Mouse (Mus musculus): ENCODE measurements at regions not wholly inside any gene's neighbourhood (a gene's known extent, or its start where the extent isn't known, plus 50 kb on each side); places are given as distances from the start of the nearest gene placed in this dataset.

- no peaks in the 10 kb centered on the region for H3K9me3 ChIP-seq (ENCODE audit: low read length)
- no peak overlapping the region for H3K4me2 ChIP-seq (ENCODE audit: low read depth, low read length, poor library complexity, severe bottlenecking)
- H3K4me1 ChIP-seq (ENCODE audit: insufficient read depth, low read length): no peaks in the 10 kb centered on the region
- WGBS: 82% methylated on average over 5 of the region's 5 CpGs
- no peak overlapping the region for H3K27ac ChIP-seq (ENCODE audit: low read depth, low read length)
- no peaks in the 10 kb centered on the region for H3K27me3 ChIP-seq (ENCODE audit: insufficient read depth, low read length)
- H3K36me3 ChIP-seq (ENCODE audit: insufficient read depth, low read length): no peaks in the 10 kb centered on the region
- H3K4me3 ChIP-seq (ENCODE audit: low read depth, low read length): no peak overlapping the region
- DNase-seq (ENCODE audit: low spot score): no peak
- ATAC-seq (ENCODE audit: low FRiP score): no peak
- H3K9ac ChIP-seq (replicated peaks; ENCODE audit: low read length, poor library complexity, severe bottlenecking): no peak overlapping the region
- no peak for TF ChIP-seq CTCF (IDR thresholded peaks at IDR 0.05)
Measured at GRCm38 (mm10) chr3:83676147-83676546, 90.0 kb upstream of the Sfrp2 start.

GRCm38 (mm10) chr3:83686611-83687010 lies 79.5 kb upstream of the Sfrp2 start:
- 97% methylated on average over 15 of the region's 15 CpGs for WGBS
- Histone ChIP-seq H3K9ac (replicated peaks; ENCODE audit: low read length, poor library complexity, severe bottlenecking) (no peak overlapping the region), H3K4me1 (ENCODE audit: insufficient read depth, low read length) (no peaks in the 10 kb centered on the region), H3K4me2 (ENCODE audit: low read depth, low read length, poor library complexity, severe bottlenecking) (no peak overlapping the region), H3K36me3 (ENCODE audit: insufficient read depth, low read length) (no peaks in the 10 kb centered on the region), H3K9me3 (ENCODE audit: low read length) (no peaks in the 10 kb centered on the region), H3K27me3 (ENCODE audit: insufficient read depth, low read length) (no peaks in the 10 kb centered on the region), H3K27ac (ENCODE audit: low read depth, low read length) (no peak overlapping the region), H3K4me3 (ENCODE audit: low read depth, low read length) (no peak overlapping the region)
- TF ChIP-seq CTCF (IDR thresholded peaks at IDR 0.05): no peak
- DNase-seq (ENCODE audit: low spot score) (no peak), ATAC-seq (ENCODE audit: low FRiP score) (no peak)

- Histone ChIP-seq H3K36me3 (ENCODE audit: insufficient read depth, low read length) (no peaks in the 10 kb centered on the region), H3K4me2 (ENCODE audit: low read depth, low read length, poor library complexity, severe bottlenecking) (no peak overlapping the region), H3K4me3 (ENCODE audit: low read depth, low read length) (no peak overlapping the region), H3K4me1 (ENCODE audit: insufficient read depth, low read length) (no peaks in the 10 kb centered on the region), H3K27me3 (ENCODE audit: insufficient read depth, low read length) (no peaks in the 10 kb centered on the region), H3K9ac (replicated peaks; ENCODE audit: low read length, poor library complexity, severe bottlenecking) (no peak overlapping the region), H3K27ac (ENCODE audit: low read depth, low read length) (no peak overlapping the region), H3K9me3 (ENCODE audit: low read length) (no peaks in the 10 kb centered on the region)
- 71% methylated on average over 4 of the region's 4 CpGs for WGBS
- ATAC-seq (ENCODE audit: low FRiP score): no peak
- no peak for TF ChIP-seq CTCF (IDR thresholded peaks at IDR 0.05)
- no peak for DNase-seq (ENCODE audit: low spot score)
Measured at GRCm38 (mm10) chr3:83687503-83687902, 78.6 kb upstream of the Sfrp2 start.

- Histone ChIP-seq H3K27me3 (ENCODE audit: insufficient read depth, low read length) (no peaks in the 10 kb centered on the region), H3K36me3 (ENCODE audit: insufficient read depth, low read length) (no peaks in the 10 kb centered on the region), H3K4me1 (ENCODE audit: insufficient read depth, low read length) (no peaks in the 10 kb centered on the region), H3K9ac (replicated peaks; ENCODE audit: low read length, poor library complexity, severe bottlenecking) (no peak overlapping the region), H3K9me3 (ENCODE audit: low read length) (no peaks in the 10 kb centered on the region), H3K4me3 (ENCODE audit: low read depth, low read length) (no peak overlapping the region), H3K4me2 (ENCODE audit: low read depth, low read length, poor library complexity, severe bottlenecking) (no peak overlapping the region), H3K27ac (ENCODE audit: low read depth, low read length) (no peak overlapping the region)
- DNase-seq (ENCODE audit: low spot score) (no peak), ATAC-seq (ENCODE audit: low FRiP score) (no peak)
- TF ChIP-seq CTCF (IDR thresholded peaks at IDR 0.05): no peak
- 81% methylated on average over 12 of the region's 12 CpGs for WGBS
Measured at GRCm38 (mm10) chr3:83689068-83689976, 76.8 kb upstream of the Sfrp2 start.

DNA sequence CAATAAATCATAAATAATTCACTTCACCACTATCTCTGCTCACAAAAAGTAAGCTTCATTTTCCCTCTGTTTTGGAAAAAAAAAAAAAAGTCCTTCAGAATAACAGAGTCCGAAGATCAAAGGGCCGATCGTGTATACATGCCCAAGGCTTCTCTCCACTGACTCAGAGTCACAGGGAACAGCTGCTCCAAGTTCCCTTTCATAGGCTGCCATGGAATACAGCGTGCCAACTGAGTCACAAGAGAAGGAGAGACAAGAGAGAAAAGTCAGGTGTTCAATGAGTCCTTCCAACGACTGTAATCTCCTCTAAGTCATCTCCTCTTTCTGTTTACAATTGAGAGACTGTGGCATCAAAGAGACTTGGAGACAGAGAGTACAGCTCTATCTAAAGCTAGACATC lies 71.6 kb upstream of the Sfrp2 start:
- no peak for ATAC-seq (ENCODE audit: low FRiP score)
- H3K4me3 ChIP-seq (ENCODE audit: low read depth, low read length): no peak overlapping the region
- no peaks in the 10 kb centered on the region for H3K4me1 ChIP-seq (ENCODE audit: insufficient read depth, low read length)
- H3K9ac ChIP-seq (replicated peaks; ENCODE audit: low read length, poor library complexity, severe bottlenecking): no peak overlapping the region
- H3K36me3 ChIP-seq (ENCODE audit: insufficient read depth, low read length): no peaks in the 10 kb centered on the region
- no peak for TF ChIP-seq CTCF (IDR thresholded peaks at IDR 0.05)
- H3K27ac ChIP-seq (ENCODE audit: low read depth, low read length): no peak overlapping the region
- DNase-seq (ENCODE audit: low spot score): no peak
- 66% methylated on average over 5 of the region's 5 CpGs for WGBS
- no peaks in the 10 kb centered on the region for H3K27me3 ChIP-seq (ENCODE audit: insufficient read depth, low read length)
- no peaks in the 10 kb centered on the region for H3K9me3 ChIP-seq (ENCODE audit: low read length)
- no peak overlapping the region for H3K4me2 ChIP-seq (ENCODE audit: low read depth, low read length, poor library complexity, severe bottlenecking)

- H3K27me3 ChIP-seq (ENCODE audit: insufficient read depth, low read length): no peaks in the 10 kb centered on the region
- TF ChIP-seq CTCF (IDR thresholded peaks at IDR 0.05): no peak
- 91% methylated on average over 3 of the region's 3 CpGs for WGBS
- H3K36me3 ChIP-seq (ENCODE audit: insufficient read depth, low read length): no peaks in the 10 kb centered on the region
- H3K4me2 ChIP-seq (ENCODE audit: low read depth, low read length, poor library complexity, severe bottlenecking): no peak overlapping the region
- no peak overlapping the region for H3K27ac ChIP-seq (ENCODE audit: low read depth, low read length)
- ATAC-seq (ENCODE audit: low FRiP score): no peak
- H3K9ac ChIP-seq (replicated peaks; ENCODE audit: low read length, poor library complexity, severe bottlenecking): no peak overlapping the region
- no peaks in the 10 kb centered on the region for H3K4me1 ChIP-seq (ENCODE audit: insufficient read depth, low read length)
- DNase-seq (ENCODE audit: low spot score): no peak
- no peaks in the 10 kb centered on the region for H3K9me3 ChIP-seq (ENCODE audit: low read length)
- no peak overlapping the region for H3K4me3 ChIP-seq (ENCODE audit: low read depth, low read length)
Measured at GRCm38 (mm10) chr3:83699751-83700150, 66.4 kb upstream of the Sfrp2 start.

All from midbrain, postnatal 0 days (tissue).